Mouse (Mus musculus) ES-Bruce4 (cell line): ENCODE measurements around the gene Gm6096.

Experiments
- CTCF ChIP-seq: IDR thresholded peaks from one replicate; pipeline ENCODE4 v1.8.1; 2011; ENCODE audit warnings: low read depth, low read length
- POLR2A ChIP-seq: IDR thresholded peaks from one replicate; pipeline ENCODE4 v1.8.1; 2011; ENCODE audit warnings: low read length; ENCODE audit not compliant: insufficient read depth

DNA sequence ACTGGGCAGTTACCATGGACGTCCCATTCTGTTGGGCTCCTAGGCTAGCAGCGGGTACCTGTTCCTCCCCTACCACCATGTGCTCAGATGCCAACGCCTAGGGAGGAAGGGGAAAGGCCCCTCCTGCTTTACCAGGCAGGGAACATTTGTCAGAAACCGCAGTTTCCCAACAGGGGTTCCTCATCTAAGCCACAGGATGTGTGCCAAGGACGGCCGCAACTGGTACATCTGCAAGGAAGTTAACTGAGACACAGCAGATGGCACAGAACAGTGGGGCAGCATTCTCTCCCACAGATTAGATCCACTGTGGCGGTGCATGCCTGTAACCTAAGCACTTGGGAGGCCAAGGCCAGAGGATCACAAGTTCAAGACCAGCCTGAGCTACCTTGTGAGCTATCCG is 36.2 kb upstream of the Gm6096 start:
- TF ChIP-seq CTCF (no peak), POLR2A (no peak)
